Mouse (Mus musculus) MEL (cell line): Measurements from ENCODE around the gene Myf5. TPM values are rescaled to one million over a fixed set of nuclear protein-coding genes. Genes with fewer than 3 reads are reported as not detected.

Source experiments
- DNase-seq: peaks from one replicate; pipeline ENCODE4 v3.0.0; 2011; ENCODE audit warnings: low read depth, low spot score
- H3K27ac ChIP-seq: 2 replicates; pipeline ENCODE4 v1.5.1; 2012; ENCODE audit warnings: low read depth, mild to moderate bottlenecking, control low read depth, low read length, moderate library complexity; ENCODE audit not compliant: control insufficient read depth
- H3K27me3 ChIP-seq, 2 experiments: fragments of 150-350 bp in 1 of 2; sonication (generic) in 1 of 2; 2 replicates each; pipeline ENCODE4 v1.6.1; 2012; ENCODE audit warnings: low read length in 2 of 2, mild to moderate bottlenecking in 2 of 2, improper control_type of control experiment in 1 of 2, moderate library complexity in 1 of 2; ENCODE audit not compliant: insufficient read depth in 2 of 2, control insufficient read depth in 1 of 2
- H3K36me3 ChIP-seq, 2 experiments: 2 replicates each; pipeline ENCODE4 v1.6.1; 2012 to 2014; ENCODE audit warnings: low read length in 2 of 2, improper control_type of control experiment in 1 of 2, inconsistent platforms in 1 of 2, mild to moderate bottlenecking in 1 of 2; ENCODE audit not compliant: insufficient read depth in 2 of 2, control insufficient read depth in 1 of 2
- H3K4me1 ChIP-seq, 2 experiments: fragments of 150-350 bp in 1 of 2; sonication (generic) in 1 of 2; 2 replicates each; pipeline ENCODE4 v1.6.1; 2012; ENCODE audit warnings: low read length in 2 of 2, improper control_type of control experiment in 1 of 2, mild to moderate bottlenecking in 1 of 2; ENCODE audit not compliant: insufficient read depth in 2 of 2, control insufficient read depth in 1 of 2
- H3K4me3 ChIP-seq, 2 experiments: fragments of 150-350 bp in 1 of 2; sonication (generic) in 1 of 2; 2 replicates each; pipeline ENCODE4 v1.5.1; 2012; ENCODE audit warnings: low read depth in 2 of 2, low read length in 2 of 2, mild to moderate bottlenecking in 2 of 2, moderate library complexity in 2 of 2, control low read depth in 1 of 2, improper control_type of control experiment in 1 of 2; ENCODE audit not compliant: control insufficient read depth in 1 of 2, insufficient read depth in 1 of 2
- H3K79me2 ChIP-seq: 2 replicates; pipeline ENCODE4 v1.6.1; 2012; ENCODE audit warnings: mild to moderate bottlenecking, low read length, moderate library complexity; ENCODE audit not compliant: control insufficient read depth, poor library complexity, insufficient read depth
- H3K9ac ChIP-seq: 2 replicates; pipeline ENCODE4 v1.6.1; 2012; ENCODE audit warnings: low read depth, mild to moderate bottlenecking, control low read depth, low read length, moderate library complexity; ENCODE audit not compliant: control insufficient read depth, poor library complexity, severe bottlenecking
- H3K9me3 ChIP-seq: fragments of 150-350 bp; sonication (generic); replicated peaks from 2 replicates; pipeline ENCODE4 v1.6.1; 2012; ENCODE audit warnings: mild to moderate bottlenecking, low read length, improper control_type of control experiment, moderate library complexity; ENCODE audit not compliant: insufficient read depth
- MEF2A ChIP-seq: IDR thresholded peaks from 2 replicates; pipeline ENCODE4 v1.6.1; 2014; ENCODE audit warnings: low read depth, mild to moderate bottlenecking, inconsistent platforms, low read length, improper control_type of control experiment; ENCODE audit not compliant: poor library complexity, insufficient replicate concordance, severe bottlenecking; ENCODE audit errors: extremely low read depth
- polyA plus RNA-seq, 2 experiments: library from polyadenylated mRNA; stranded (reverse) in 1 of 2; unstranded in 1 of 2; fragments of >175 nt in 1 of 2; fragments of >200 nt in 1 of 2; gene quantifications; 2 replicates each; pipeline versions ENCODE4 v1.2.1 to v1.2.4; 2012; ENCODE audit warnings: low replicate concordance in 2 of 2, low read depth in 1 of 2; ENCODE audit not compliant: insufficient read length in 2 of 2, insufficient read depth in 1 of 2, missing spikeins in 1 of 2
- total RNA-seq: library from RNA; depleted of rRNA; stranded (reverse); fragments of 300-350 nt; gene quantifications from 2 replicates; pipeline ENCODE4 v1.2.3, GENCODE M21; 2012; rRNA removed

Gene Myf5
- total and polyA plus RNA-seq, 3 experiments, result not detected

- no peaks in the 10 kb centered on the region for H3K79me2 ChIP-seq
These were observed 49.0 kb downstream of the Myf5 start for GRCm38 (mm10) chr10:107436967-107437366.

More at GRCm38 (mm10) chr10:107436967-107437366, 49.0 kb downstream of the Myf5 start:
- H3K36me3 ChIP-seq, result no peaks in the 10 kb centered on the region
- H3K9ac ChIP-seq, result no peak overlapping the region
- no peak overlapping the region for H3K27ac ChIP-seq
- H3K4me1 ChIP-seq, result no peaks in the 10 kb centered on the region
- DNase-seq, result no peak
- no peak for TF ChIP-seq MEF2A
- H3K4me3 ChIP-seq, result no peak overlapping the region
- H3K9me3 ChIP-seq, result no peaks in the 10 kb centered on the region
- no peaks in the 10 kb centered on the region for H3K27me3 ChIP-seq

Other genes starting within 250 kb of the Myf5 start
- gene Lin7a, start 214.4 kb downstream of the Myf5 start, total RNA-seq, result not detected in 2 replicates
- not detected for gene Lin7a, start 214.4 kb downstream of the Myf5 start, polyA plus RNA-seq
- gene Myf6, start 8.6 kb upstream of the Myf5 start, total RNA-seq, result not detected in 2 replicates
- gene Myf6, start 8.6 kb upstream of the Myf5 start, polyA plus RNA-seq, result not detected
- gene Ptprq, start 233.9 kb upstream of the Myf5 start, total RNA-seq, result not detected in 2 replicates
- gene Ptprq, start 233.9 kb upstream of the Myf5 start, polyA plus RNA-seq, result not detected